Mouse (Mus musculus): ENCODE results near the gene Zfp827.

- TF ChIP-seq CTCF (IDR thresholded peaks at IDR 0.05; ENCODE audit: insufficient read depth, low read depth, low read length) (no peak), POLR2A (IDR thresholded peaks at IDR 0.05; ENCODE audit: insufficient read depth, low read depth, low read length) (no peak)
Measured at GRCm38 (mm10) chr8:79102707-79103106, 74.5 kb downstream of the Zfp827 start.
